ENCODE assay signal across 8 mouse cellular contexts in genomic region chr14:54603038-54603654, GRCm38 (mm10). TPM values are rescaled to one million over a fixed set of nuclear protein-coding genes. Genes with fewer than 3 reads are reported as not detected.
DNase-seq lines count a peak whose midpoint lies in the region; ATAC-seq and TF ChIP-seq lines count a peak whose summit lies in the region.

No protein-coding gene starts in this region.

- H3K4me2 ChIP-seq in forebrain, embryonic 15.5 days (replicated peaks), result peak overlapping the region; percentile 43

- peak overlapping the region; percentile 69 to 89 for H3K4me3 ChIP-seq in ES-E14 (ENCODE audit: insufficient read depth in 1 of 2, low read depth in 1 of 2, low read length in 2 of 2, poor library complexity in 1 of 2, severe bottlenecking in 1 of 2)
- H3K4me3 ChIP-seq in forebrain, embryonic 15.5 days, result peak overlapping the region; percentile 60
- H3K4me3 ChIP-seq in lung, adult 2 months (replicated peaks; ENCODE audit: extremely low read depth, low read depth, low read length), result peak overlapping the region; percentile 83

- peak; percentile 95 for DNase-seq in ES-E14 (ENCODE audit: low read depth, low spot score)
- DNase-seq in cerebellum, adult 11-12 months, result peak; percentile 98
- DNase-seq in heart, postnatal 25 days (ENCODE audit: low spot score), result peak; percentile 96
- DNase-seq in layer of hippocampus, adult 18-20 months (ENCODE audit: low spot score in 2 of 2), result peak; percentile 94 to 98
- peak; percentile 93 for DNase-seq in lung, adult 2 months
- DNase-seq in thymus, adult 18-20 months, result peak; percentile 93 to 95

- peaks cover 2 to 8% of the 10 kb centered on the region in 2 experiments; a peak in 2 of 4 replicates for H3K4me1 ChIP-seq in ES-E14 (ENCODE audit: control insufficient read depth in 2 of 2, insufficient read depth in 2 of 2, low read length in 2 of 2, poor library complexity in 1 of 2)
- H3K4me1 ChIP-seq in forebrain, embryonic 15.5 days, result peaks cover 24% of the 10 kb centered on the region
- H3K4me1 ChIP-seq in lung, adult 2 months (ENCODE audit: control insufficient read depth, insufficient read depth, low read length), result peaks cover 3% of the 10 kb centered on the region; the same call in 1 of the 2 replicates

- H3K36me3 ChIP-seq in ES-E14 (ENCODE audit: control insufficient read depth, insufficient read depth, low read length, poor library complexity, severe bottlenecking), result no peaks in the 10 kb centered on the region
- H3K36me3 ChIP-seq in forebrain, embryonic 15.5 days, result no peaks in the 10 kb centered on the region

- no peaks in the 10 kb centered on the region for H3K9me3 ChIP-seq in ES-E14 (ENCODE audit: control insufficient read depth, insufficient read depth, low read depth, low read length)
- H3K9me3 ChIP-seq in forebrain, embryonic 15.5 days, result no peaks in the 10 kb centered on the region

- peak; percentile 99 for ATAC-seq in forebrain, embryonic 15.5 days (replicated peaks)
- peak; percentile 100 for ATAC-seq in neutrophil, adult 5-6 weeks (ENCODE audit: extremely low read depth, insufficient number of reproducible peaks, low FRiP score, poor library complexity, severe bottlenecking)

- H3K27ac ChIP-seq in ES-E14 (ENCODE audit: insufficient read depth, low read depth, low read length, poor library complexity, severe bottlenecking), result peak overlapping the region; percentile 77
- H3K27ac ChIP-seq in forebrain, embryonic 15.5 days (replicated peaks), result peak overlapping the region; percentile 96

- H3K27me3 ChIP-seq in forebrain, embryonic 15.5 days, result no peaks in the 10 kb centered on the region

- peak; percentile 79 for TF ChIP-seq POLR2A in lung, adult 2 months (IDR thresholded peaks at IDR 0.05; ENCODE audit: borderline replicate concordance, extremely low read depth, low read depth, low read length)

- under 1% methylated on average over 46 of the region's 46 CpGs for WGBS in forebrain, embryonic 15.5 days
- under 1% methylated on average over 46 of the region's 46 CpGs for WGBS in lung, adult 2 months

- in situ Hi-C loops in ES-E14 (cut with MboI; ENCODE audit: low sequenced_read_pairs in 2 of 2, unreplicated experiment in 2 of 2), result no loop called here

- no peak for TF ChIP-seq CTCF in lung, adult 2 months (IDR thresholded peaks at IDR 0.05; ENCODE audit: insufficient read depth, low read length)

- H3K9ac ChIP-seq in ES-E14 (ENCODE audit: insufficient read depth, low read depth, low read length, poor library complexity, severe bottlenecking), result peak overlapping the region; percentile 87
- H3K9ac ChIP-seq in forebrain, embryonic 15.5 days (replicated peaks), result peak overlapping the region; percentile 75

- intact Hi-C loops in heart, postnatal 25 days (cut with DNase I), result no loop called here

TF ChIP-seq in ES-E14, 5 proteins besides CTCF, POLR2A, EP300 and RAD21:
- no peak for TF ChIP-seq MAFK (IDR thresholded peaks at IDR 0.05; ENCODE audit: insufficient read depth, low read depth, low read length)
- peak; percentile 88 for TF ChIP-seq CHD2 (IDR thresholded peaks at IDR 0.05; ENCODE audit: low read depth, low read length)

RNA-seq across cellular contexts. Expression of gene 4931414P19Rik, which starts 2.6 kb away (rescaled TPM):
- 4.8 and 6.4 TPM in 2 replicates for total RNA-seq in ES-E14 (2012; rRNA removed)
- polyA plus RNA-seq in forebrain, embryonic 15.5 days (2015; fragmentation: Nextera tagmentation; extraction: Ambion mirVana), result 8.0 and 8.9 TPM in 2 replicates
- 1 to 10 TPM; 3.7 to 4.0 TPM for total RNA-seq in heart, postnatal 25 days (2021)
- total RNA-seq in layer of hippocampus, adult 18-20 months (2021), result 1 to 10 TPM; 5.6 TPM
- polyA plus RNA-seq in lung, adult 2 months (2012; rRNA removed), result 6.5 and 7.3 TPM in 2 replicates
- total RNA-seq in neutrophil, adult 5-6 weeks (2017), result 2.1 and 4.5 TPM in 2 replicates

RNA-seq across cellular contexts. Expression of gene Psmb5, which starts 14.7 kb away (rescaled TPM):
- total RNA-seq in ES-E14 (2012; rRNA removed), result 202 and 317 TPM in 2 replicates
- 430 and 444 TPM in 2 replicates for polyA plus RNA-seq in forebrain, embryonic 15.5 days (2015; fragmentation: Nextera tagmentation; extraction: Ambion mirVana)
- total RNA-seq in heart, postnatal 25 days (2021), result 100 to 1,000 TPM; 195 to 201 TPM
- 100 to 1,000 TPM; 209 to 210 TPM for total RNA-seq in layer of hippocampus, adult 18-20 months (2021)
- 129 and 146 TPM in 2 replicates for polyA plus RNA-seq in lung, adult 2 months (2012; rRNA removed)
- 24.0 and 29.1 TPM in 2 replicates for total RNA-seq in neutrophil, adult 5-6 weeks (2017)

RNA-seq across cellular contexts. Expression of gene Psmb11, which starts 18.1 kb away (rescaled TPM):
- 0.11 TPM in 1 of 2 replicates, not detected in the other for total RNA-seq in ES-E14 (2012; rRNA removed)
- polyA plus RNA-seq in forebrain, embryonic 15.5 days (2015; fragmentation: Nextera tagmentation; extraction: Ambion mirVana), result 0.15 TPM in 1 of 2 replicates, not detected in the other
- total RNA-seq in heart, postnatal 25 days (2021), result not detected
- under 1 TPM; 0.25 to 0.54 TPM for total RNA-seq in layer of hippocampus, adult 18-20 months (2021)
- not detected in 2 replicates for polyA plus RNA-seq in lung, adult 2 months (2012; rRNA removed)
- 0.12 TPM in 1 of 2 replicates, not detected in the other for total RNA-seq in neutrophil, adult 5-6 weeks (2017)

RNA-seq across cellular contexts. Expression of gene Ajuba, which starts 25.8 kb away (rescaled TPM):
- 65.1 and 94.1 TPM in 2 replicates for total RNA-seq in ES-E14 (2012; rRNA removed)
- polyA plus RNA-seq in forebrain, embryonic 15.5 days (2015; fragmentation: Nextera tagmentation; extraction: Ambion mirVana), result 11.1 and 13.1 TPM in 2 replicates
- 1 to 10 TPM; 6.0 to 6.5 TPM for total RNA-seq in heart, postnatal 25 days (2021)
- under 1 TPM; 0.86 to 0.89 TPM for total RNA-seq in layer of hippocampus, adult 18-20 months (2021)
- polyA plus RNA-seq in lung, adult 2 months (2012; rRNA removed), result 36.4 and 49.6 TPM in 2 replicates
- total RNA-seq in neutrophil, adult 5-6 weeks (2017), result 0.12 and 0.25 TPM in 2 replicates

RNA-seq across cellular contexts. Expression of gene Gm17606, which starts 37.6 kb away (rescaled TPM):
- total RNA-seq in ES-E14 (2012; rRNA removed), result not detected in 2 replicates
- not detected in 2 replicates for polyA plus RNA-seq in forebrain, embryonic 15.5 days (2015; fragmentation: Nextera tagmentation; extraction: Ambion mirVana)
- not detected for total RNA-seq in heart, postnatal 25 days (2021)
- not detected for total RNA-seq in layer of hippocampus, adult 18-20 months (2021)
- polyA plus RNA-seq in lung, adult 2 months (2012; rRNA removed), result not detected in 2 replicates
- total RNA-seq in neutrophil, adult 5-6 weeks (2017), result not detected in 2 replicates

Comparison
In these comparisons a context has a peak if more than half of its experiments do, and no peak if none do; other contexts are left out.
1. Peak in every context shown above with its lines: DNase-seq, ATAC-seq, H3K4me3 ChIP-seq and H3K27ac ChIP-seq.